Mouse (Mus musculus) hindbrain, embryonic 16.5 days (tissue): ENCODE data around the gene Nckap5l. TPM values are rescaled to one million over a fixed set of nuclear protein-coding genes. Genes with fewer than 3 reads are reported as not detected.
"Not testable (repeated sequence)": the region's sequence is repeated elsewhere in the genome, so short reads cannot be mapped to it uniquely, and the experiment has no call there.

Experiments
- ATAC-seq: fragments of 200-750 bp; cut with Nextera tagmentation; 2 replicates; pipeline ENCODE4 v1.8.0; 2017; ENCODE audit warnings: moderate TSS enrichment, moderate library complexity
- H3K27ac ChIP-seq: fragments of 300-500 bp; sonication (generic); 2 replicates; pipeline ENCODE4 v1.5.1; 2014; ENCODE audit warnings: low read depth, mild to moderate bottlenecking, control low read depth, low read length, moderate library complexity
- H3K27me3 ChIP-seq: fragments of 300-500 bp; sonication (generic); replicated peaks from 2 replicates; pipeline ENCODE4 v1.6.1; 2014; ENCODE audit warnings: low read length; ENCODE audit not compliant: control insufficient read depth, insufficient read depth
- H3K36me3 ChIP-seq: fragments of 300-500 bp; sonication (generic); 2 replicates; pipeline ENCODE4 v1.6.1; 2014; ENCODE audit warnings: mild to moderate bottlenecking, low read length, moderate library complexity, mixed read lengths; ENCODE audit not compliant: control insufficient read depth, insufficient read depth
- H3K4me1 ChIP-seq: fragments of 300-500 bp; sonication (generic); 2 replicates; pipeline ENCODE4 v1.6.1; 2014; ENCODE audit warnings: low read depth, low read length; ENCODE audit not compliant: control insufficient read depth, insufficient read depth
- H3K4me2 ChIP-seq: fragments of 300-500 bp; sonication (generic); 2 replicates; pipeline ENCODE4 v1.6.1; 2014; ENCODE audit warnings: mild to moderate bottlenecking, low read length, control low read depth, moderate library complexity
- H3K4me3 ChIP-seq: fragments of 300-500 bp; sonication (generic); 2 replicates; pipeline ENCODE4 v1.5.1; 2014; ENCODE audit warnings: mild to moderate bottlenecking, low read length, control low read depth, moderate library complexity
- H3K9ac ChIP-seq: fragments of 300-500 bp; sonication (generic); 2 replicates; pipeline ENCODE4 v1.6.1; 2014; ENCODE audit warnings: low read depth, mild to moderate bottlenecking, control low read depth, low read length, moderate library complexity
- H3K9me3 ChIP-seq: fragments of 300-500 bp; sonication (generic); 2 replicates; pipeline ENCODE4 v1.6.1; 2014; ENCODE audit warnings: mild to moderate bottlenecking, low read length, moderate library complexity; ENCODE audit not compliant: control insufficient read depth
- WGBS: fragments of 180-500 bp; shearing (Covaris S2); extraction: QIAGEN DNeasy Blood & Tissue Kit; methylation state at CpG from one replicate; pipeline ENCODE4 v1.1.7; 2014; 5-methylcytosine and 5-hydroxymethylcytosine counted together
- polyA plus RNA-seq: library from polyadenylated mRNA; unstranded; fragments of >200 nt; fragmentation: Nextera tagmentation; extraction: Ambion mirVana; gene quantifications from 2 replicates; pipeline ENCODE4 v1.2.1, GENCODE M21; 2015

Nckap5l gene
- polyA plus RNA-seq, 1 experiment from 2014 or later = 11.6 TPM

DNA sequence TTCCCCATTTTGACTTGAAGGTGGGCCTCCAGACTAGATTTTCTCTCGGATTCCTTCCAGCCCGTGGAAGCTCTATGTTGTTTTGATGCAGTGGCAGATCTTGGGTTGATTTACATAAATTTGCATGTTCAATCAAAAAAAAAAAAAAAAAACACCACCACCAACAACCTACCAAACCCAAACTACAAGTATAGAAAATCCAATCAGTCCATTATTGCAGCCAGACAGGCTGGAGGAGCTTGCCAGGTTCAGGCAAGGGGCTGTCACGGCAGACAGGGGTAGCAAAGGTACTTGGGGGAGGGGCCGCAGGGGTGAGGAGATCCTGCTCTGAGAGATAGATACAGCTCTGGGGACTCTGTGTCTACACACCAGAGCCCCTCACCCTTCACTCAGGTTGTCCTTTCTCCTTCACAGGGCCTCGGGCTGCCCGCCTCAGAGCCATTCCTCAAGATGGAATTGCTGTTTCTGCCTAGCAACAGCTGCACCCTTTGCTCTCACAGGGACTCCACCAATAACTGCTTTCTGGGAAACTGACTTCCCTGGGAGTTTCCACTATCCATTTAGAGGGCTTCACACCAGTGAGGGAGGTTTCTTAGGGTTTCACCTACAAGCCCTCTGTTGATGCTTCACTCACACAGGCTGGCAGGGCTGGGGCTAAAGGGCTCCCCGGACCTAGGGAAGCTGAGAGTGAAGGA lies 2.8 kb downstream of the Nckap5l start:
- Histone ChIP-seq H3K4me3 (no peak overlapping the region), H3K27me3 (no peaks in the 10 kb centered on the region), H3K4me2 (no peak overlapping the region), H3K9me3 (no peaks in the 10 kb centered on the region), H3K9ac (no peak overlapping the region), H3K36me3 (no peaks in the 10 kb centered on the region), H3K27ac (no peak overlapping the region), H3K4me1 (peaks cover 40% of the 10 kb centered on the region)
- 54% methylated on average over 7 of the region's 7 CpGs for WGBS
- no peak for ATAC-seq

GRCm38 (mm10) chr15:99453153-99453900 lies 4.2 kb downstream of the Nckap5l start:
- no peaks in the 10 kb centered on the region for H3K27me3 ChIP-seq
- no peaks in the 10 kb centered on the region for H3K9me3 ChIP-seq
- no peak overlapping the region for H3K27ac ChIP-seq
- WGBS = 71% methylated on average over 11 of the region's 11 CpGs
- no peak overlapping the region for H3K4me2 ChIP-seq
- H3K4me1 ChIP-seq = peaks cover 39% of the 10 kb centered on the region
- no peaks in the 10 kb centered on the region for H3K36me3 ChIP-seq
- no peak overlapping the region for H3K9ac ChIP-seq
- no peak overlapping the region for H3K4me3 ChIP-seq
- no peak for ATAC-seq

GRCm38 (mm10) chr15:99449751-99450280 lies 7.7 kb downstream of the Nckap5l start:
- no peak overlapping the region for H3K4me3 ChIP-seq
- no peaks in the 10 kb centered on the region for H3K9me3 ChIP-seq
- no peak overlapping the region for H3K4me2 ChIP-seq
- no peak overlapping the region for H3K9ac ChIP-seq
- WGBS = 81% methylated on average over 8 of the region's 8 CpGs
- ATAC-seq = no peak
- no peaks in the 10 kb centered on the region for H3K27me3 ChIP-seq
- H3K36me3 ChIP-seq = no peaks in the 10 kb centered on the region
- H3K27ac ChIP-seq = peak overlapping the region; percentile 41
- peaks cover 18% of the 10 kb centered on the region for H3K4me1 ChIP-seq

GRCm38 (mm10) chr15:99449131-99449750 lies 8.3 kb downstream of the Nckap5l start:
- Histone ChIP-seq H3K27ac (peak overlapping the region; percentile 41), H3K4me1 (peaks cover 14% of the 10 kb centered on the region), H3K36me3 (no peaks in the 10 kb centered on the region), H3K9ac (no peak overlapping the region), H3K9me3 (no peaks in the 10 kb centered on the region), H3K4me3 (no peak overlapping the region), H3K4me2 (no peak overlapping the region), H3K27me3 (no peaks in the 10 kb centered on the region)
- 44% methylated on average over 9 of the region's 9 CpGs for WGBS
- ATAC-seq = peak; percentile 87

DNA sequence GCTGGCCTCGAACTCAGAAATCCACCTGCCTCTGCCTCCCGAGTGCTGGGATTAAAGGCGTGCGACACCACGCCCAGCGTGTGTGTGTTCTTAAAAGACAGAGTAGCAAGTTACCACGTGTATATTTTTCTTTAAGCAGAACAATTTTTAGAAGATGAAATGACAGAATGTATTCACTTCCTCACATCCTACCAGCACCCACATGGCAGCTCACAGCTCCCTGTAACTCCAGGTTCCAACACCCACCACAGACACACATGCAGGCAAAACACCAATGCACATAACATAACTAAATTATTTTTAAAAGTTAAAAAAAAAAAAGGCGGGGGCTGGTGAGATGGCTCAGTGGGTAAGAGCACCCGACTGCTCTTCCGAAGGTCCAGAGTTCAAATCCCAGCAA lies 11.4 kb downstream of the Nckap5l start:
- not testable (repeated sequence) for H3K4me1 ChIP-seq, H3K9ac ChIP-seq, H3K4me2 ChIP-seq, H3K27me3 ChIP-seq, ATAC-seq, H3K9me3 ChIP-seq, H3K27ac ChIP-seq, H3K4me3 ChIP-seq, H3K36me3 ChIP-seq
- 93% methylated on average over 10 of the region's 10 CpGs for WGBS

GRCm38 (mm10) chr15:99445567-99445966 lies 12.0 kb downstream of the Nckap5l start:
- Histone ChIP-seq H3K9me3 (no peaks in the 10 kb centered on the region), H3K27me3 (no peaks in the 10 kb centered on the region), H3K36me3 (no peaks in the 10 kb centered on the region), H3K4me1 (peaks cover 11% of the 10 kb centered on the region), H3K27ac (0 out of 2 replicates have a peak overlapping the region, but pooled peaks have one; percentile 32), H3K4me2 (no peak overlapping the region), H3K4me3 (no peak overlapping the region), H3K9ac (no peak overlapping the region)
- ATAC-seq = no peak
- WGBS = 36% methylated on average over 6 of the region's 6 CpGs

GRCm38 (mm10) chr15:99442358-99442757 lies 15.2 kb downstream of the Nckap5l start:
- no peak overlapping the region for H3K9ac ChIP-seq
- no peaks in the 10 kb centered on the region for H3K27me3 ChIP-seq
- no peak overlapping the region for H3K4me2 ChIP-seq
- H3K9me3 ChIP-seq = no peaks in the 10 kb centered on the region
- WGBS = 86% methylated on average over 7 of the region's 7 CpGs
- H3K27ac ChIP-seq = no peak overlapping the region
- no peaks in the 10 kb centered on the region for H3K36me3 ChIP-seq
- no peak for ATAC-seq
- peaks cover 14% of the 10 kb centered on the region for H3K4me1 ChIP-seq
- no peak overlapping the region for H3K4me3 ChIP-seq

DNA sequence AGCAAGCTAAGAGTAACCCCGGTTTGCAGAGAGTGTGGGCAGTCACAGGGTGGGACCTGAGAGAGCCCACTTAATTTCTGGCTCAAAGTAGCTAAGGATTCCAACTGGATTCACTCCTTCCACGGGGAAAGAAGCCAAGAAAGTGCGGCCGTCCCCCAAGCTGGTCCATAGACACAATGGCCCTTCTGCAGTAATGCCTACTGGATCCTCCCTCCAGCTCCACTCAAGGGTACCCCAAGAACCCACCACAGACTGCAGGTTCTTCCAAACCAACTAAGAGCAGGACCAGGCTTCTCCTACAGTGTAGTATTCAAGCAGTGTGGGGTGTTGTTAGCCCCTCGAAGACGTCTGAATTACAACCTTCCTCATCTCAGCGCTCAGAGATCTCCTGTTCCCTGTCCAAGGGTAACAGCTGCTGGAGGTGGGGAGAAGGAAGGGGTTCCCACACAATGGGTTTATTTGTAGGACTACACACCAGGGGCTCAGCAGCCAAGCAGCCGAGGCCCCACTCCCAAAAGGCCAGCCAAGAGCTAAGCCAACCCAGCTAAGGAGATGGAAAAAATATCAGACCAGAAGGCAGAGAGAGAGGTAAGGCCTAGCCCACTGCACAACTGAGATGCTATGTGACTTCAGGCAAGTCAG lies 16.6 kb downstream of the Nckap5l start:
- ATAC-seq = peak; percentile 50; the same call in 1 of the 2 replicates

More for the DNA sequence above, 16.6 kb downstream of the Nckap5l start:
- Histone ChIP-seq H3K27me3 (no peaks in the 10 kb centered on the region), H3K4me3 (no peak overlapping the region), H3K9me3 (no peaks in the 10 kb centered on the region), H3K4me2 (peak overlapping the region; percentile 8; the same call in 1 of the 2 replicates), H3K36me3 (no peaks in the 10 kb centered on the region), H3K27ac (peak overlapping the region; percentile 80), H3K4me1 (peaks cover 16% of the 10 kb centered on the region), H3K9ac (no peak overlapping the region)
- 39% methylated on average over 8 of the region's 8 CpGs for WGBS
